Mouse (Mus musculus) lung, adult 18-20 months (tissue): ENCODE data around the gene Mfrp.

Experiments
- DNase-seq, 2 experiments: peaks; one replicate each; pipeline ENCODE4 v3.0.0; 2022; ENCODE audit warnings: mixed read lengths in 2 of 2

Mfrp gene

DNA sequence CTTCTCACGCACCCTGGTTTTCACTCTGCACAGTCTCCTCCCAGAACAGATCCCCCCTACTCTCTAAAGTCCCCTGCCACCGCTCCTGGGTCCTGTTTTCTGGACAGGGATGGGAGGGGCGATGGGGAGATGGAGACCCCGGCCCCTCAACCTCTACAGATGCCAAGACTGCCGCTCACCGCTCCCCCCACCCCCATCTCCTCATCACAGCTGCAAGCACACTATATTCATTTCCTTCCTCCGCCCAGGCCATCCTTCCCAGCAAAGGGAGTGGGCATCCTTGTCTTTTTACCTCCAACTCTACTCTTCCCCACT, 29.7 kb downstream of the Mfrp start:
- DNase-seq = no peak

DNA sequence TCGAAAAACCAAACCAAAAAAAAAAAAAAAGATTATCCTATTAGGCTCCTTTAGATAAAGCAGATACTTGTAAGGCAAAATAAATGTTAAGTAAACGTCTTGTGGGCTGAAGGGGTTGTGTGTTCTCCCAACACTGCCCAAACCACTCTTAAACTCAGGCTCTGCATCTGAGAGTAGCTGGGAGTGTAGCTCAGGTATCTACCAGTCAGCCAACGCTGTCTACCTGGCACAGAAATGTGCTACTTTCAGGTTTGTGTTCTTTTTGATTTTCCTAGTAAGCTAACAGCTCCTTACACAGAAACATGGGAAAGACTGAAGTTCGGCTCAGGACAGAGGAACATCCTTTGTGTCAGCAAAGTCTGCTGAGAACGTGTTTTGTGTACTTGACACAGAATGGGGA, 30.7 kb downstream of the Mfrp start:
- no peak for DNase-seq

DNA sequence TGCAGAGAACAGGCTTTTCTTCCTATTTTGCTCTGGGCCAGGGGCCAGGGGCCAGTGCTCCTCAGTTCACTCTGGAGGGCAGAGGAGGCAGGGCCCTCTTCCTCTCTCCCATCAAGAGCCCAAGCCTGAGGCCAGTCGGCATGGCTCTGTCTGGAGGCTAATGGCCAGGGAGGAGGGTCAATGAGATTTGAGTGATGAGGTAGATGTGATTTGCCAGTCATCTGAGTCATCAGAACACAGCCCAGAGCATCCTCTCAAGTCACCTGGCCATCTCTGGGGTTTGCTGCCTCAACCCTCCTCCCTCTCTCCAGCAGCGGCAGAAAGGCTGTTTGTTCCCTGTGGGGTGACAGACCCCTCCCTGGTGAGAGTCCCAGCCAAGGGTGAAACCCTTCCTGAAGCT, 31.8 kb downstream of the Mfrp start:
- DNase-seq = peak in 1 of 2 experiments; percentile 10

DNA sequence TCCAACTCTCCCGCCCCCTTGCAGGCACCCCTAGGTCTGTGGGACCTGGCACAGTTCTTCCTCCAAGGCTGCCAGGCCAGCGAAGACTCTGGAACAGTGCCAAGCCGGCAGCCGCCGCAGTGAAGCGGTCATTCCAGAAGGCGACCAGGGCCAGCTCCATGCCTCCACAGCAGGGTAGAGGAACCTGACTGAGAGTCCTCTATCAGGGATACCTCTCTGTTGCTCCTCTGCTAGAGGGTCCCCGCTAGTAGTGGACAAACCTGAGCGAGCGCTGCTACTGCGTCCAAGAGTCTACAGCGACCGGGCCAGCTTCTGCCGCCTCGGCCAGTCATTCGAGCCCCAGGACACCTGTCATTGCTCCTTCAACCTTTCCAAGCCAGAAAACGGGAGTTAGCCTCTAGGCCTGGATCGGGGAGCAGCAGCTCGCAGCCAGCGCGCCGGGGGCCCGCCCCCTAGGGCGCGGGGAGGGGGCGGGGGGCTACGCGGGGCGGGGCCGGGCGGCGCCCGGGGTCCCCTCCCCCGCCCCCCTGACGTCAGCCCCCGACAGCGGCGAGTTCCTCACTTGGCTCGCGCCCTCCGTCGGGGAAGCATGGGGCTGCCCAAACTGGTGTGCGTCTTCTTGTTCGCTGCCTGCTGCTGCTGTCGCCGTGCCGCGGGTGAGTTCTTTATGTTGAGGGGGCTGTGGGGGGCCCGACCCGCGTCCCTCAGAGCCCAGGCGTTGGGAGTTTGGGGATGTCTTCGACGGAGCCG, 32.7 kb downstream of the Mfrp start, which contains the start of gene Mcam:
Gene Mcam (plus strand): TSS at position 369 of the 750 bp plus-strand sequence.
- peak; percentile 71 to 77 for DNase-seq

DNA sequence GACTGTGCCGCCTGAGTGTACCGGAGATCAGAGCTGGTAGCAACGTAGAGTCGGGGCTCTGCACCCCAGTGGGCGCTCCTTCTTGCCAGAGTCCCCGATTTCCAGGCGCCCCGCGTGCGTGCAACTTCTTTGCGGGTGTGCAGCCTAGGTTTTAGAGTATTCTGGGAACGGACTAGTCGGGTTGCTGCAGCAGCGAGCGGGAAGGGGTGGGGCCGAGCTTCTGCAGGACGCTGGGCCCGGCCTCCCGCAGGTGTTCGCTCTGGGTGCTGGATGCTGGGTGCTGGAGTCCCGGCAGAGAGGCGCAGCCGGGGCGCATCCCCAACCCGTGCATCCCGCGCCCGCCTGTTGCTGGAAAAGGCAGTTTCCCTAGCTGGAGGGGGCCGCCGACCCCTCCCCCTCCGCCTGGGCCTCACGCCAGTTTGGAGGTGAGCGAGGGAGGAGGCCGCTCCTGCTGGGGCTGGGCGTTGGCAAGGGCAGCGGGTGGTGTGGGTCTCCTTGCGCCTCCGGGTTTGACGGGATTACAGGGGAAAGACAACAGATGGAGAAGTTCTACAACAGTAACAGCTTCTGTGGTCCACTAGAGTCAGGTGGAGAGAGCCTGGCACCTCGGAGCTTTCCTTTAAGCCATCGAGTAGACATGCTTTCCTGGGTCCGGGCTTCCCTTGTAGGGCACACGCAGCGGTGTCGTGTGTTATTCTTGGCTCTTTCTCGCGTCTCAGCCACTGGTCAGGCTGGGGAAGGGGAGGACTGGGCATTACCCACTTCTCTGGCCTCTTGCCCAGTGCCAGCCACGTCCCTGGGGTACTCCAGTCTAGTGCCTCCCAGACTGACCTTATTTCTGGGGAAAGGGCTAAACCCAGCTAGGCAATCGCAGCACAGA, 33.6 kb downstream of the Mfrp start:
- DNase-seq = peak; percentile 49 to 61

DNA sequence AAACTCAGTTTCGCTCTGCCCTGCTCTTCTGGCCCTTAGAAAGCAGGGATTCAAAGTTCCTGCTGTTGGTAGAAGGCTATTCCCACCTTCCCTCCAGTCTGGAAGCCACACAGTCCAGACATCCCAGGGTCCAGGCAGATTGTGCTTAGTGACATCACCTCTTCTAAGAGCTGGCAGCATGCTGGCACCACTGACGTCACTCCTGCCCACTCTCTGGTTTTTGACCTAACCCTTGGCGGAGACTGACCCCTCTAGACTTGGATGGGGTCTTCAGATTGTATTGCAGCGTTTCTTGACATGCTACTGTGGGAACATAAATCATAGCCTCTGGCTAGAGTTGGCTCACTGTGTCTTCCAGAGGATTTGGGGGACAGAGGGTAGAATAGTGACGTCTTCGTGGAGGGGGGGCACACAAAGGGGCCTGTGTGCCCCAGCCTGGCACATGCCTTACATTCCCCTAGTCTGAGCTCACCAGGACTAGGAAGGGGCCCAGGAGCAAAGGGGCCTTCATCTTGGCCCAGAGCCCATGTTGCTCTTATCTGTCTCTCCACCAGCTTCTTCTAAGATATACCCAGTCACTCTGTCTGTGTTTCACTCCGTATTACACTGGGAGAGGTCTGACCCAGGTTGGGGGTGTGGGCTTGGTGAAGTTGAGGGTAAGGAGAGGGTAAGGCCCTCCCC, 34.3 kb downstream of the Mfrp start:
- DNase-seq = peak in 1 of 2 experiments; percentile 25

DNA sequence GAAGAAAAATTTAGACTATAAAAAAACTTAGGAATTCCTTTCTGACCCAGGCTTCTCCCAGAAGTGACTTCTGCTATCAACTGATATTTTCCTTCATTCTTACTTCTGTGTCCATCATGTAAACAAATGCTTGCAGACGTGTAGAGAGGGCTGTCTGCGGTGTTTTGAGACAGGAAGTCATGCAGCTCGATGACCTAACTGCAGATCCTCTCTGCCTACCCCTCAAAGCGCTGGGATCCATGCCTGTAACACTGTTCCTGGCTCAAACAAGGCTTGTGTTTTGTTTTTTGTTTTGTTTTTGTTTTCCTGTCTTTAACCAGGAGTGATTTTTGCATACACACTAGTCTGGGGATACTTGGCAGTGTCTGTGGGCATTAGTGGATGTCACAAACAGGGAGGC, 36.3 kb downstream of the Mfrp start:
- peak in 1 of 2 experiments; percentile 11 for DNase-seq

DNA sequence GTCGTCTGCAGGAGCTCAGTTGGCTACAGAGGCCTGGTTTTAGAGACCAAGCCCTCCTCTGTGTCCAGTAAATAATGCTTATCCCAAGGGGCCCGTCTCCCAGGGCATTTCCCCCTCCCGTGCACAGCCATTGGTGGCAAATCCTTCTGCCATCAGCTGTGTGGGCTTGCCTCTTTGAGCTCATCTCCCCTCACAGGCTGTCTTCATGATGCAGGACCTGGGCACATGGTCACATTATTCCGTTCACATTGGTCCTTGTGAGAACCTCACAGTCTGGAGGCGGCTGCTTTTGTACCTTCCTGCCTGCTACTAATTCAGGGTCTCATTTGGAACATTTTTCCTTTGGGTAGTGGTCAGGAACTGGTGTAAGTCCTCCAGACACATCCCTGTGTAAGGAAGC, 40.4 kb downstream of the Mfrp start:
- DNase-seq = no peak

DNA sequence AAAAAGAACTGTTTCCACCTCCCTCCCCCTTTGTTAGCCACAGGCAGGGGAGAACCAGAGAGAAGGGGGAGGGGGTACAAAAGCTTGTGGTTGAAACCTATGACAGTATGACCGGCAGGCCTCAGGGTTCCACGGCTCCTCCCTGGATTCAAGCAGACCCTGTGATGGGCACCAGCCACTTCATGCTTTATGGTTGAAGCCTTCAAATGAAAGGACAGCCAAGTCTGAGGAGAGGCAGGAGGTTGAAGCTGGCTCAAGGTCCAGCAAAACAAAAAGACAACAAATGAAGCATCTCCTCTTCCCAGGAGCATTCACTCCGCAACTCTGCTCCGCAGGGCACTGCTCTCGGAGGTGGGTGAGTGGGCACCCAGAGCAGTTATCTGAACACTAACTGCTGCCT, 41.9 kb downstream of the Mfrp start:
- no peak for DNase-seq

DNA sequence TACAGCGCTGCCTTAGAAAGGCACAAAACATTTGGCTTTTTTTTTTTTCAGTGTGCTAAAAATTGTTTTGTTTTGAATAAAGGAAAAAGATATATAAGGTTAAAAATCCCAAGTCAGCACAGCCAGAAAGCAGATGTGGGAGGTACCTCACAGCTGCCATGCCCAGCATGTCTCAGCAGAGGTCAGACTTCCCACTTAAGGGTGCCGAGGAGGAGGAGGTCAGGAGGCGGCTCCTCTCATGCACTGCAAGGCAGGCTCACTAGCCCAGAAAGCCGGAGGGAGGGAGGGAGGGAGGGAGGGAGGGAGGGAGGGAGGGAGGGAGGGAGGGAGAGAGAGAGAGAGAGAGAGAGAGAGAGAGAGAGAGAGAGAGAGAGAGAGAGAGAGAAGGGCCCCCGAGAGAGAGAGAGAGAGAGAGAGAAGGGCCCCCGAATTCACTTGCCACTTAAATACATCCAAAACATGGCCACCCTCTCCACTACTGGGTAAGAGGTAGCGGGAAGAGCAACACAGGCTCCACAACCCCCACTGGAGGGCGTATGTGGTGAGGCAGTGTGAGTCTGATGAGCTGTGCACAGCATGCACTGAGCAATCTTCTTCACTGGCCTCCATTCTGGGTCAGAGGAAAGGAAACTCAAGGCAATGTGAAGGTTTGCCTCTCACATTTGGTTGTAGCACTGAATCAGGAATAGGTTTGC, 42.6 kb downstream of the Mfrp start:
- peak; percentile 41 for DNase-seq

DNA sequence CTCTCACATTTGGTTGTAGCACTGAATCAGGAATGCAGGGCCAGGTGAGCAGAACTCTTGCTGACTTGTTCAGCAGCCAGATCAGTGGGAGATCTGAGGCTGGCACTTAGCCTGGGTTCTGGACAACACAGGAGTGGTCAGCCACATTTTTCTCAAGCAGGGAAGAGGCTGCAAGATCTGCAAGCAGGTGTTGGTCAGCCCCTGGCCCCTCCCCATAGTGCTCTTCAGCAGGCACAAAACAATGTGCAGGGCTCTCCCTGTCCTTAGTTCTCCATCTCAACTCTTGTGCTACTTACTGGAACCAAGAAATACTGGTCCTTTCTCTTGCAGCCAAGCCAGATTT, 43.2 kb downstream of the Mfrp start:
- DNase-seq = no peak

DNA sequence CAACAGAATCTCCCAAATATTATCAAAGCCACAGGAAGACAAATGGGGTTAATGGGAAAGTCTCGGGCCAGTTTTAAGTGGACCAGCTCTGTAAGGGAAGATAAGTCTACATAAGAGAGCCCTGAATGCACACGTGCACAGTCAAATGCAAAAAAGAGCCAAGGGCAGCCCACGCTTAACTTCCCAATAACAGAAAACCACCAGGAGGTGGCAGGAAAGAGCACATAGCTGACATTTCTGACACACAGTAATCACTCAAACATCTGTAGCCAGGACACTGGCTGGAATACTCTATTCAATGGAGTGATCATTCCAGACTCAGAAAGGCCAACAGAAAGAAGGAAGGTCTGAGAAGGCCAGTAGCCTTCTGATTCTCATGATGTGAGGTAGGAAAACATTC, 45.8 kb downstream of the Mfrp start:
- peak in 1 of 2 experiments; percentile 28 for DNase-seq
